Mouse (Mus musculus): ENCODE measurements around the gene Pde4c.
A peak's percentile ranks its signal among the peaks of the same experiment; 100 is the strongest.

Pde4c gene

DNA sequence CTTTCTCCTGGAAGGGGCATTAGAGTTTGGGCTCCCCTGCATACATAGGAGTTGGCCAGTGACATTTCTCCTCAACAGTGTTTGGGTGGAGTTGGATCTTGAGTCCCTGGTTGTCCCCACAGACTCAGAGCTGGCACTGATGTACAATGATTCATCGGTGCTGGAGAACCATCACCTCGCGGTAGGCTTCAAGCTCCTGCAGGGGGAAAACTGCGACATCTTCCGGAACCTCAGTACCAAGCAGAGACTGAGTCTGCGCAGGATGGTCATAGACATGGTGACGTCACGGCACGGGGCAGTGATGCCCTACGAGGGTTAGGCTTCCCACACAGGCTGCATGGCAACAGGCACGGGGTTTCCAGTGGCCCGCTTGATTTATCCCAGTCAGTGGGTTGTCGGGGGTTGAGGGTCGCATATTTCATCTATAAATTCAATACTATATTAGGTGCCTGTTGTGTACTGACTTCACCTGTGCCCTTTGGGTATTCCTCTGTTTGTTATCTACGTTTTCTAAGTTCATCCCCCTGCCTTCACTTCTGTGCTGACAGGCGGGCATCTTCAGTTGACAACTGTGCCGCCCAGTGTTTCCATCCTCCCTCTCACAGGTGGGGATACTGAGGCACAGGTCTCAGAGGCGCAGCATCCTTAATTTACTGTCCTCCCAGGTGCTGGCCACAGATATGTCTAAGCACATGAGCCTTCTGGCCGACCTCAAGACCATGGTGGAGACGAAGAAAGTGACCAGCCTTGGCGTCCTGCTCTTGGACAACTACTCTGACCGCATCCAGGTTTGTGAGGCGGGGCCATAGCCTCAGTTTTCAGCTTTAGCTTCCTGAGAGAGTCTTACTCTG is 25.0 kb downstream of the Pde4c start:
- no peak for ATAC-seq (ENCODE audit: insufficient number of reproducible peaks, low FRiP score, low TSS enrichment)

GRCm38 (mm10) chr8:70749097-70749674 is 25.7 kb downstream of the Pde4c start:
- ATAC-seq (ENCODE audit: insufficient number of reproducible peaks, low FRiP score, low TSS enrichment) = no peak

DNA sequence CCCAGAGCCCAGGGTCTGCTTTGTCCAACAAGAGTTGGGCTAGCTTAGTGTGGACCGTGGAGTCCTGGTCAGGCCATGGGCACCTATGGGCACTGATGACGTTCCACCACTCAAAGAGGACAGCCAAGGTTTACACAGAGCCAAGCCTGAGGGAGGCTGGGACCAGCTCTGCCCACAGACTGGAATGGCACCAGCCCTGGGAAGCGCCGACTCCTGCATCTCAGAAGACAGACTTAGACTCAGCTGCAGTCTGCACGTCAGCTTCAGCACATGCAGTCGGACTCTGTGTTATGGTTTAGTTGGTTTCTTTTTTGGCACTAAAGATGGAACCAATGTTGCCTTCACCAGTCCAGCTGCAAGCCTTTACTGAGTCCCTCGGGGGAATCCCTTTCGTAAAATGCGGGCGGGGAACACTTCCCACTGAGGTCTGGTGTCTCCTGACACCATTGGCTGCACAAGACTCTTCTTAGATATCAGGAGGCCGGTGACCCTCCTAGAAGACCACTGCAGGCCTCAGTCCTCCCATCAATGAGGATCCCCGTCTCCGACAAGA is 26.7 kb downstream of the Pde4c start:
- no peak for ATAC-seq (ENCODE audit: insufficient number of reproducible peaks, low FRiP score, low TSS enrichment)

DNA sequence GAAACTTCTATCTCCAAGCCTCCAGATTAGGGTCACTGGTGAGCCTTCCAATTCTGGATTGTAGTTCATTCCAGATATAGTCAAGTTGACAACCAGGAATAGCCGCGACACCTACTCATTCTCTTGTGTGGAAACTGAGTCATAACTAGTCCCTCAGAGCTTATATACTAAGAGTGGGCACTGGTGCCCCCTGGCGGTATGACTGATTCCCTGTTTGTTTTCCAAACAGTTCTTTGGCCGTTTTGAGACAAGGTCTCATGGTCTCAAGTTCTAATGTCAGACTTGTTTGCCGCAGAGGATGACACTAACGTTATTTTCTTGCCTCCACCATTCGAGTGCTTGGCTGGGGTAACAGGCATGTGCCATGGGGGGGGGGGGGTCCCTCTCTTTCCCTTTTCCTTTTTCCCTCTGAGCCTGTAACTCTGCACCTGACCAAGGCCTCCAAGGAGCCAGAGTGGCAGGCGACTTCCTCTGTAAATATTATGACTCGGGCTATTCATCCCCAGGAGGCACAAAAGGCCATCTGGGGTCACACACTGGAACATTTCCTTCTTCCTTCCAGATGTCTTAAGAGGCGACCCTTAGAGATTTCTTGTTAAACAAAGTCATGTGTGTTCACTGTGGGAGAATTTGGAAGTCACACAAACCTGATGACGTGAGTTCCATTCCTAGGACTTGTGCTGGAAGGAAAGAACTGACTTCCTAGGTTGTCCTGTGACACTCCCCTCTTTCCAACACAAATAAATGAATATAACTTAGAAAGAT is 28.7 kb downstream of the Pde4c start:
- no peak for ATAC-seq (ENCODE audit: insufficient number of reproducible peaks, low FRiP score, low TSS enrichment)

DNA sequence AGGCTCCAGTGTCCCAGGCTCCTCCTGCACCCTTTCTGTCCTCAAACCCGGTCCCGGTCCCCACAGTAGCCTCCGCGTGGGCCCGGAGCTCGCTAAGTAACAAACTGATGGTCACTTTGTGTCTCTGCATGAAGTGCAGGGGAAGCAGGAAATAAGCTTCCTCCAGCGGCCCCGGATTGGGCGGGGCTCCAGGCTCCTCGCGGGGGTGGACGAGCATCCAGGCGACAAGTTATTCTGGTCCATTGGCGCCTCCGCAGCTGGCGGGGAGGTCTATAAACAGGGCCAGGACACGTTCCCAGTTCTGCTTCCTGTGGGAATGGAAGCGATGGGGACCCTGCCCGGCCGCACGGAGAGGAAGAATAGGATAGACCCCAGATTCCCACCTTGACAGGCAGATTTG is 29.6 kb downstream of the Pde4c start:
- no peak for ATAC-seq (ENCODE audit: insufficient number of reproducible peaks, low FRiP score, low TSS enrichment)

DNA sequence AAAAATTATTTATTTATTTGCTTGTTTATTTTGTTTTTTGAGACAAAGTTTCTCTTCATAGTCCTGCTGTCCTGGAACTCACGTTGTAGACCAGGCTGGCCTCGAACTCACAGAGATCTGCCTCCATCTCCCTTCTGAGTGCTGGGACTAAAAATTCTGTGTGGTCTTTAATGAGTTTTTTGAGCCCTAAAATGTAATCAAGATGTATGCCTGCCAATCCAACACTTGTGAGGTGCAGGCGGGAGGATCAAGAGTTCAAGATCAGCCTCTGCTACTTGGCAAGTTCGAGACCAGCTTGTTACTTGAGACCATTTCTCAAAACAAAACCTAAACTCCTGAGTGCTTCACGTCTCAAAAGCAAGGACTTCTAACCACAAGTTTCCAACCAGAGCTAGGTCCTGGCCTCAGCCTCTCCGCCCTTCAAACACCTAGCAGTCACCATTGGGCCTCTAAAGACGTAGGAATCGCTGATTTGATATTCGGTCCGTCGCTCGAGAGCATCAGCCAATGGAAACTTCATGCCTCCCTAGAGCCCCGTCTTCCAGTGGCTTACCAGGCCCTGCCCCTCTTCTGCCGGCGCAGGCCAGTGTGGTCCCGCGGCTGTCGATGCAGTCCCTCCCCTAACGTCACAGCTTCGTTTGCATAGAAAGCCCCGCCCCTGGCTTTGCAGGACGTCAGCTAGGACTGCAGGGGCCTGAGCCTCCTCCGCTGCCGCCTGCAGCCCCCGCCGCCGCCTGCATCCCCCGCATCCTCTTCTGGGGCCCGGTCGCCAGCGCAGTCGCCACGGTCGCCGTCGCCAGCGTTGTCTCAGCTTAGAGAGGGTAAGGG is 30.7 kb downstream of the Pde4c start, which contains the start of gene Rab3a:
Gene Rab3a, plus strand, starts transcription at position 637 of the 828 bp plus-strand sequence.
- peak; percentile 94 for ATAC-seq (ENCODE audit: insufficient number of reproducible peaks, low FRiP score, low TSS enrichment)

DNA sequence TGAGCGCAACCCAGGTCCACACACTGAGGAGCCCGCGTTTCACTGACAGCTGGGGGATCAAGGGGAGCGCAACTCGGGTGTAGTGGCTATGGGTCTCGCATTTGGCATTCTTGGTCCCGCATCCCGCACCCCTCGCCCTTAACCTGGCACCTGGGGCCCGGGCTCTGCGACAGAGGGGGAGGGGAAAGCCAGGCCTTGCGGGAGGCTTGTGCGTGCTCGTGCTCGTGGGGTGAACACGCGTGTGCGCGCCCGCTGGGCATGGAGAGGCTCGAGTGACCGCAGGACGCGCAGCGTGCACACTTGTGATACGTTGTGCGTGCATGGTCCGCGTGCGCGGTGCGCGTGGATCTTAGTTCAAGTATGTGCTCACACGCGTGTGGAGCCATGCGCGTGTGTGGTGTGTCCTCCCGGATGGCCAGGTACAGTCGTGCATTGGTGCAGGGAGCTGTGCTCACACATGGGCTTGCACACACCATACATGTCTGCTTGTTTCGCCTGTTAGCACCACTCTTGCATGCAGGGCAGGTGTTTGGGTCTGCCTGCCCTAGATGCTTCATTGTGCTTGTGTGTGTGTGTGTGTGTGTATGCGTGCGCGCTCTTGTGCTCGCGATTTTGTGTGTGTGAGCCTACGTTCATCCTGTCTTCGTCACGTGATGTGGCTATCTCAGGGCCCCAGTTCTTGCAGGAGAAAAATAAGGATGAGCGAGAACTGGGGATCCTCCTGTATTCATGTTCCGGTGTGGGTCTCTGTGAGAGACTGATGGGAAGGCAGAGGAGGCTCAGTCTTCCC is 31.5 kb downstream of the Pde4c start:
- ATAC-seq (ENCODE audit: insufficient number of reproducible peaks, low FRiP score, low TSS enrichment) = peak; percentile 32

- ATAC-seq (ENCODE audit: insufficient number of reproducible peaks, low FRiP score, low TSS enrichment) = no peak
These were observed 32.3 kb downstream of the Pde4c start for GRCm38 (mm10) chr8:70755661-70756475.

GRCm38 (mm10) chr8:70756476-70757040 is 33.0 kb downstream of the Pde4c start:
- ATAC-seq (ENCODE audit: insufficient number of reproducible peaks, low FRiP score, low TSS enrichment) = no peak

DNA sequence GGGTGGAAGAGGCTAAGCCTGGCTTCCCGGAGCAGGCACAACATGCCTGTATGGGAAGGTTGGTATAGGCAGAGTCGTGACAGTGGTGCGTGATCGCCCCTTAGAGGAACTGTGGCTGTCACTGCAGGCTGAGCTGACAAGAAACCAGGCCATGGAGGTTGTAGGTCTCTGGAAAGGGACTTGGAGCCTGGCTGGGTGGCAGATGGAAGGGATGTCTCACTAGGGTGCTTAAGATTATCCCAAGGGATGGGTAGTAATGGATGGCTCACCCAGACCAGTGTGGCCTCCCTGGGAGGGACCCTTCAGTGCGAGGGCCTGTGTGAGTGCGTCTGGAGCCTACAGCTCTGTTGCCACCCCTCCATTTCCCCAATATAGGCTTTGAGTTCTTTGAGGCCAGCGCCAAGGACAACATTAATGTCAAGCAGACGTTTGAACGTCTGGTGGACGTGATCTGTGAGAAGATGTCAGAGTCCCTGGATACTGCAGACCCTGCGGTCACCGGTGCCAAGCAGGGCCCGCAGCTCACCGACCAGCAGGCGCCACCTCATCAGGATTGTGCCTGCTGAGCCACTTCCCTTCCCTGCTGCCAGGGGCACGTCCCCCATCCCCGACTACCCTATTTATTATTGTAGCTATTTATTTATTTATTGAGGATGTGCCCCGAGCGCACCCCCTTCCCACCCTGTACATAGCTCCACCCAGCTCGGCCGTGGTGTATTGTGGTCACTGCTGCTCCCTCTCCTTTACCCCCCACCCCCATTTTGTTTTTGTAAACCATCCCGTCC is 34.2 kb downstream of the Pde4c start:
- ATAC-seq (ENCODE audit: insufficient number of reproducible peaks, low FRiP score, low TSS enrichment) = no peak

GRCm38 (mm10) chr8:70758308-70758615 is 34.7 kb downstream of the Pde4c start:
- no peak for ATAC-seq (ENCODE audit: insufficient number of reproducible peaks, low FRiP score, low TSS enrichment)

GRCm38 (mm10) chr8:70758616-70759561 is 35.4 kb downstream of the Pde4c start:
- no peak for ATAC-seq (ENCODE audit: insufficient number of reproducible peaks, low FRiP score, low TSS enrichment)

GRCm38 (mm10) chr8:70760350-70760749 is 36.8 kb downstream of the Pde4c start:
- no peak; the same call in 1 of the 2 replicates for ATAC-seq (ENCODE audit: insufficient number of reproducible peaks, low FRiP score, low TSS enrichment)

DNA sequence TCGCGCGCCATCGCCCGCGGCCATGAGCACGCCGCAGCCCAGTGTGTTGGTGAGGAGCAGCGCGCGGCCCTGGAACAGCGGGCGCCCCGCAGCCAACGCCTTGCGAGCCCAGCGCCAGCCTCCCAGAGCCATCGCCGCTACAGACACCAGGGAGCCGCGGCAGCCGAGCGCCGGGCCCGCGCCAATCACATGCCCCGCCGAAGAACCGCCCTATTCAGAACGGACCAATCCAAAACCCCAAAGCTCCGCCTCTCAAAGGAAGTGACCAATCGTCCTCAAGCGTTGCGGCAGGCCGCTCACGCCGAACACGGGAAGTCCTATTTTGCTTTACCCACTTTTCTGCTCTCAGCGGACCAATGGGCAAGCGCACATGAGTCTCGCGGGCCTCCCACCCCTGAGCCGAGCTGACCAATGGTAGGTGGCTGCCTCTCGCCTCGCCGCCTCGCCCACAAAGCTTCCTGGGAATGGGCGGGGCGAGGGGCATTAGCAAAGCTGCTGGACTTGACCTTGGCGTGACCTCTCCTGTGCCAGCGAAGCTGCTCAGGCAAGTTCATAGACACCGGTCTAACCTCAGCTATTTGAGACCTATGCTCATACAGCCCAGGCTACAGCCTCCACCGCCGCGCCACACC is 37.4 kb downstream of the Pde4c start, which contains the start of gene Mpv17l2:
Gene Mpv17l2, minus strand, starts transcription at position 172 of the 632 bp plus-strand sequence.
- peak; percentile 91 for ATAC-seq (ENCODE audit: insufficient number of reproducible peaks, low FRiP score, low TSS enrichment)

- ATAC-seq (ENCODE audit: insufficient number of reproducible peaks, low FRiP score, low TSS enrichment) = no peak
These were observed 38.6 kb downstream of the Pde4c start for GRCm38 (mm10) chr8:70762118-70762517.

DNA sequence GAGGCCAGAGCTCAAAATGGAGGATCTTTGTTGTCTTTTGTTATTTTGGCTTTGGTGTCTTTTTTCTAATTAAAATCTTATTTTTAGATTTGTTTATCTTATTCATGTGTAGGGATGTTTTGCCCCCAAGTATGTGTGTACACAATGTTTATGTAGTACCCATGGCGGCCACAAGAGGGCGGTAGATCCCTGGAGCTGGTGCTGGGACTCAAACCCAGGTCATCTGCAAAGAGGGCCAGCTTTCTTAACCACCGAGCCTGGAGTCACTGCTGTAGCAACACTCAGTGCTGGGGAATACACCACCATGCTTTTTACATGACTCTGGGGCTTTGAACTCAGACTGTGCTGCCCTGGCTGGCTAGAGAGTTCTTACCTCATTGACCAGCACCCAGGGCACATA is 39.8 kb downstream of the Pde4c start:
- no peak for ATAC-seq (ENCODE audit: insufficient number of reproducible peaks, low FRiP score, low TSS enrichment)
